Mouse (Mus musculus) intestine, embryonic 14.5 days (tissue): ENCODE results near the gene 1110051M20Rik. TPM values are rescaled to one million over a fixed set of nuclear protein-coding genes. Genes with fewer than 3 reads are reported as not detected.

Experiments
- ATAC-seq: fragments of 200-750 bp; cut with Nextera tagmentation; replicated peaks from 2 replicates; pipeline ENCODE4 v1.8.0; 2017; ENCODE audit warnings: low read depth, moderate number of reproducible peaks, moderate TSS enrichment, moderate library complexity; ENCODE audit not compliant: low FRiP score, low TSS enrichment
- DNase-seq: peaks from one replicate; pipeline ENCODE4 v3.0.0-alpha.2; 2018; ENCODE audit warnings: low spot score
- H3K27ac ChIP-seq: fragments of 300-500 bp; sonication (generic); 2 replicates; pipeline ENCODE4 v1.5.1; 2014; ENCODE audit warnings: low read depth, mild to moderate bottlenecking, control low read depth
- H3K27me3 ChIP-seq: fragments of 300-500 bp; sonication (generic); replicated peaks from 2 replicates; pipeline ENCODE4 v1.6.1; 2014; ENCODE audit warnings: low read length, control low read depth; ENCODE audit not compliant: control insufficient read depth, insufficient read depth
- H3K36me3 ChIP-seq: fragments of 300-500 bp; sonication (generic); 2 replicates; pipeline ENCODE4 v1.6.1; 2014; ENCODE audit warnings: low read length, control low read depth; ENCODE audit not compliant: control insufficient read depth, insufficient read depth
- H3K4me1 ChIP-seq: fragments of 300-500 bp; sonication (generic); replicated peaks from 2 replicates; pipeline ENCODE4 v1.6.1; 2014; ENCODE audit warnings: low read length, control low read depth, mixed read lengths; ENCODE audit not compliant: control insufficient read depth, insufficient read depth
- H3K4me2 ChIP-seq: fragments of 300-500 bp; sonication (generic); 2 replicates; pipeline ENCODE4 v1.6.1; 2014; ENCODE audit warnings: low read length
- H3K4me3 ChIP-seq: fragments of 300-500 bp; sonication (generic); 2 replicates; pipeline ENCODE4 v1.5.1; 2014; ENCODE audit warnings: low read depth, low read length, control low read depth, mixed read lengths
- H3K9ac ChIP-seq: fragments of 300-500 bp; sonication (generic); 2 replicates; pipeline ENCODE4 v1.6.1; 2014; ENCODE audit warnings: mild to moderate bottlenecking, low read length
- H3K9me3 ChIP-seq: fragments of 300-500 bp; sonication (generic); 2 replicates; pipeline ENCODE4 v1.6.1; 2016; ENCODE audit warnings: low read length, control low read depth; ENCODE audit not compliant: control insufficient read depth
- WGBS: fragments of 180-500 bp; shearing (Covaris S2); extraction: QIAGEN DNeasy Blood & Tissue Kit; methylation state at CpG from one replicate; pipeline ENCODE4 v1.1.7; 2014; 5-methylcytosine and 5-hydroxymethylcytosine counted together
- polyA plus RNA-seq: library from polyadenylated mRNA; unstranded; fragments of >200 nt; fragmentation: Nextera tagmentation; extraction: Ambion mirVana; gene quantifications from 2 replicates; pipeline ENCODE4 v1.2.1, GENCODE M21; 2014

1110051M20Rik gene
- polyA plus RNA-seq, 1 experiment from 2014 or later: 53.1 TPM

GRCm38 (mm10) chr2:91394078-91394477 lies 50.4 kb downstream of the 1110051M20Rik start:
- 82% methylated on average over 4 of the region's 4 CpGs for WGBS

GRCm38 (mm10) chr2:91388738-91389137 lies 55.8 kb downstream of the 1110051M20Rik start:
- H3K9ac ChIP-seq: no peak overlapping the region
- H3K4me1 ChIP-seq: 0 out of 2 replicates have a peak, but pooled peaks cover 3% of the 10 kb centered on the region
- WGBS: 62% methylated on average over 3 of the region's 3 CpGs
- H3K4me3 ChIP-seq: no peak overlapping the region
- H3K36me3 ChIP-seq: no peaks in the 10 kb centered on the region
- H3K27me3 ChIP-seq: no peaks in the 10 kb centered on the region
- H3K4me2 ChIP-seq: no peak overlapping the region
- H3K9me3 ChIP-seq: no peaks in the 10 kb centered on the region
- ATAC-seq (no peak), DNase-seq (no peak)
- H3K27ac ChIP-seq: no peak overlapping the region

More at GRCm38 (mm10) chr2:91394078-91394477, 50.4 kb downstream of the 1110051M20Rik start:
- Histone ChIP-seq H3K4me2 (no peak overlapping the region), H3K9me3 (no peaks in the 10 kb centered on the region), H3K4me1 (no peaks in the 10 kb centered on the region), H3K9ac (no peak overlapping the region), H3K4me3 (no peak overlapping the region), H3K27ac (no peak overlapping the region), H3K36me3 (no peaks in the 10 kb centered on the region), H3K27me3 (no peaks in the 10 kb centered on the region)
- ATAC-seq: no peak
- DNase-seq: no peak

GRCm38 (mm10) chr2:91388281-91388680 lies 56.2 kb downstream of the 1110051M20Rik start:
- Histone ChIP-seq H3K9me3 (no peaks in the 10 kb centered on the region), H3K4me1 (0 out of 2 replicates have a peak, but pooled peaks cover 3% of the 10 kb centered on the region), H3K36me3 (no peaks in the 10 kb centered on the region), H3K4me2 (no peak overlapping the region), H3K27me3 (no peaks in the 10 kb centered on the region), H3K9ac (no peak overlapping the region), H3K27ac (no peak overlapping the region), H3K4me3 (no peak overlapping the region)
- no peak for DNase-seq
- peak; percentile 32; the same call in 1 of the 2 replicates for ATAC-seq
- 54% methylated on average over 3 of the region's 3 CpGs for WGBS

GRCm38 (mm10) chr2:91387287-91387958 lies 57.1 kb downstream of the 1110051M20Rik start:
- Histone ChIP-seq H3K9me3 (no peaks in the 10 kb centered on the region), H3K27ac (no peak overlapping the region), H3K4me2 (no peak overlapping the region), H3K4me1 (0 out of 2 replicates have a peak, but pooled peaks cover 3% of the 10 kb centered on the region), H3K9ac (no peak overlapping the region), H3K36me3 (no peaks in the 10 kb centered on the region), H3K4me3 (no peak overlapping the region), H3K27me3 (no peaks in the 10 kb centered on the region)
- 79% methylated on average over 6 of the region's 6 CpGs for WGBS
- DNase-seq (no peak), ATAC-seq (peak; percentile 84)

GRCm38 (mm10) chr2:91386547-91387286 lies 57.8 kb downstream of the 1110051M20Rik start:
- H3K9me3 ChIP-seq: no peaks in the 10 kb centered on the region
- no peak overlapping the region for H3K4me3 ChIP-seq
- no peak overlapping the region for H3K4me2 ChIP-seq
- 72% methylated on average over 5 of the region's 5 CpGs for WGBS
- no peak overlapping the region for H3K9ac ChIP-seq
- no peak for ATAC-seq
- no peak for DNase-seq
- H3K27me3 ChIP-seq: no peaks in the 10 kb centered on the region
- H3K27ac ChIP-seq: no peak overlapping the region
- H3K4me1 ChIP-seq: 0 out of 2 replicates have a peak, but pooled peaks cover 3% of the 10 kb centered on the region
- no peaks in the 10 kb centered on the region for H3K36me3 ChIP-seq

GRCm38 (mm10) chr2:91383294-91383693 lies 61.2 kb downstream of the 1110051M20Rik start:
- Histone ChIP-seq H3K4me1 (peaks cover 3% of the 10 kb centered on the region; the same call in 1 of the 2 replicates), H3K27ac (no peak overlapping the region), H3K4me2 (no peak overlapping the region), H3K9ac (no peak overlapping the region), H3K27me3 (no peaks in the 10 kb centered on the region), H3K36me3 (no peaks in the 10 kb centered on the region), H3K9me3 (no peaks in the 10 kb centered on the region), H3K4me3 (no peak overlapping the region)
- DNase-seq (no peak), ATAC-seq (no peak)
- WGBS: 85% methylated on average over 6 of the region's 6 CpGs

- Histone ChIP-seq H3K36me3 (no peaks in the 10 kb centered on the region), H3K9me3 (no peaks in the 10 kb centered on the region), H3K4me2 (no peak overlapping the region), H3K27me3 (no peaks in the 10 kb centered on the region), H3K4me1 (peaks cover 13% of the 10 kb centered on the region), H3K27ac (peak overlapping the region; percentile 36; the same call in 1 of the 2 replicates), H3K4me3 (no peak overlapping the region), H3K9ac (peak overlapping the region; percentile 1; the same call in 1 of the 2 replicates)
- WGBS: 25% methylated on average over 7 of the region's 7 CpGs
- DNase-seq (peak; percentile 51), ATAC-seq (no peak)
These were observed 67.5 kb downstream of the 1110051M20Rik start for GRCm38 (mm10) chr2:91377038-91377437.

- Histone ChIP-seq H3K27me3 (no peaks in the 10 kb centered on the region), H3K4me1 (no peaks in the 10 kb centered on the region), H3K4me2 (no peak overlapping the region), H3K27ac (no peak overlapping the region), H3K4me3 (no peak overlapping the region), H3K9me3 (0 out of 2 replicates have a peak, but pooled peaks cover 3% of the 10 kb centered on the region), H3K36me3 (no peaks in the 10 kb centered on the region), H3K9ac (no peak overlapping the region)
- ATAC-seq (no peak), DNase-seq (no peak)
- WGBS: 67% methylated on average over 2 of the region's 2 CpGs
These were observed 74.2 kb downstream of the 1110051M20Rik start for GRCm38 (mm10) chr2:91370314-91370713.
